Mouse (Mus musculus): ENCODE data around the gene Mapk12. TPM values are rescaled to one million over a fixed set of nuclear protein-coding genes. Genes with fewer than 3 reads are reported as not detected.

The Mapk12 gene
- 1.5 and 4.7 TPM in 2 replicates for total RNA-seq (2014; rRNA removed)
- polyA plus RNA-seq (2015; fragmentation: Nextera tagmentation; extraction: Ambion mirVana) = 2.0 and 3.2 TPM in 2 replicates

GRCm38 (mm10) chr15:89140659-89141252 is at the start of gene Mapk12:
Gene Mapk12 (minus strand): TSS chr15:89140703.
- ATAC-seq (ENCODE audit: low FRiP score) (peak; percentile 36; the same call in 1 of the 2 replicates), DNase-seq (ENCODE audit: low spot score) (no peak)

GRCm38 (mm10) chr15:89184937-89185227 is 44.4 kb upstream of the Mapk12 start:
- H3K27me3 ChIP-seq (ENCODE audit: insufficient read depth, low read length) = no peaks in the 10 kb centered on the region
- peaks cover 45% of the 10 kb centered on the region for H3K36me3 ChIP-seq (ENCODE audit: insufficient read depth, low read length)
- H3K9ac ChIP-seq (replicated peaks; ENCODE audit: low read length, poor library complexity, severe bottlenecking) = no peak overlapping the region
- WGBS = 72% methylated on average over 5 of the region's 5 CpGs
- no peak for ATAC-seq (ENCODE audit: low FRiP score)
- H3K4me1 ChIP-seq (ENCODE audit: insufficient read depth, low read length) = 0 out of 2 replicates have a peak, but pooled peaks cover under 1% of the 10 kb centered on the region
- no peak overlapping the region for H3K4me3 ChIP-seq (ENCODE audit: low read depth, low read length)
- no peak overlapping the region for H3K4me2 ChIP-seq (ENCODE audit: low read depth, low read length, poor library complexity, severe bottlenecking)
- no peaks in the 10 kb centered on the region for H3K9me3 ChIP-seq (ENCODE audit: low read length)
- no peak for TF ChIP-seq CTCF (IDR thresholded peaks at IDR 0.05)
- no peak overlapping the region for H3K27ac ChIP-seq (ENCODE audit: low read depth, low read length)
- DNase-seq (ENCODE audit: low spot score) = no peak

More at GRCm38 (mm10) chr15:89140659-89141252, at the start of gene Mapk12:
- TF ChIP-seq CTCF (IDR thresholded peaks at IDR 0.05) = no peak
- Histone ChIP-seq H3K4me1 (ENCODE audit: insufficient read depth, low read length) (peaks cover 10% of the 10 kb centered on the region; the same call in 1 of the 2 replicates), H3K36me3 (ENCODE audit: insufficient read depth, low read length) (no peaks in the 10 kb centered on the region), H3K9ac (replicated peaks; ENCODE audit: low read length, poor library complexity, severe bottlenecking) (peak within 1 kb of the TSS; percentile 57), H3K4me2 (ENCODE audit: low read depth, low read length, poor library complexity, severe bottlenecking) (peak within 1 kb of the TSS; percentile 99), H3K9me3 (ENCODE audit: low read length) (no peaks in the 10 kb centered on the region), H3K4me3 (ENCODE audit: low read depth, low read length) (peak within 1 kb of the TSS; percentile 49), H3K27me3 (ENCODE audit: insufficient read depth, low read length) (peaks cover 5% of the 10 kb centered on the region; the same call in 1 of the 2 replicates), H3K27ac (ENCODE audit: low read depth, low read length) (no peak within 1 kb of the TSS)
- WGBS = 2% methylated on average over 21 of the region's 21 CpGs

DNA sequence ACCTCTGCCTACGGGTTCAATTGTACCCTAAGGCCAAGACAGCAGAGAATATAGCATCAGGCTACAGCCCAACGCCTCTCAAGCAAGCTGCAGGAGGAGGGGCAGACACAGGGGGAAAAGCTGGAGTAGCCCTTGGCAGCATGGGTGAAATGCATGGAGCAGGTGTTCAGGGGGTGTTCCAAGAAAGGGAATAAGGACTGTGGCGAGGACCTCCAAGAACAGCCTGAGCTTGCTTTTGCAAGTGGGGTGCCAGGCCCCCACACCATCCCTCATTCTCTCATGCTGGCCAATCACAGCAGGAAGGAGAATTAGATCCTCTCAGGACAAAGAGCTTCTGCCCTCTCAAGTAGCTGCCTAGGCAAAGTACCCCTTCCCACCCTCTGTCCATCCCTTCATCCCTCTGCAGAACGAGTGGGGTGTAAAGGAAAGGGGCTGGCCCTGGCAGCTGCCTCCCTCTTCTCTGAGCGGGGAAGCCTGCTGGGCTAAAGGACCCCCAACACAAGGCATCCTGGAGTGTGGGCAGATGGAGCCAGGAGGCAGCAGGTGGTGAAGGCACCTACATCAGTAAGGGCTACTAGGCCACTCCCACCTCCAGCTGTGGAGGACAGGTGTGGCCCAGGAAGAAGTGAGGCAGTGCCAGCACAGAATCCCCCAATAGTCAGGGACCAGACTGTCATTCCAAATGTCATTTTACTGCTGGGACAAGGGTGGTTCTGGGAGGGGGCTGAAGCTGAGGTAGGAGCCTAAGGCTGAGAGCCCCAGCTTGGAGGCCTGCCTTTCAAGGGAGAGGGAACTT is 43.8 kb upstream of the Mapk12 start:
- peaks cover 39% of the 10 kb centered on the region for H3K36me3 ChIP-seq (ENCODE audit: insufficient read depth, low read length)
- H3K27ac ChIP-seq (ENCODE audit: low read depth, low read length) = no peak overlapping the region
- 36% methylated on average over 5 of the region's 5 CpGs for WGBS
- peak; percentile 66 for DNase-seq (ENCODE audit: low spot score)
- TF ChIP-seq CTCF (IDR thresholded peaks at IDR 0.05) = no peak
- no peak for ATAC-seq (ENCODE audit: low FRiP score)
- H3K9me3 ChIP-seq (ENCODE audit: low read length) = no peaks in the 10 kb centered on the region
- no peaks in the 10 kb centered on the region for H3K27me3 ChIP-seq (ENCODE audit: insufficient read depth, low read length)
- H3K9ac ChIP-seq (replicated peaks; ENCODE audit: low read length, poor library complexity, severe bottlenecking) = no peak overlapping the region
- H3K4me2 ChIP-seq (ENCODE audit: low read depth, low read length, poor library complexity, severe bottlenecking) = no peak overlapping the region
- peaks cover 6% of the 10 kb centered on the region; the same call in 1 of the 2 replicates for H3K4me1 ChIP-seq (ENCODE audit: insufficient read depth, low read length)
- H3K4me3 ChIP-seq (ENCODE audit: low read depth, low read length) = no peak overlapping the region

DNA sequence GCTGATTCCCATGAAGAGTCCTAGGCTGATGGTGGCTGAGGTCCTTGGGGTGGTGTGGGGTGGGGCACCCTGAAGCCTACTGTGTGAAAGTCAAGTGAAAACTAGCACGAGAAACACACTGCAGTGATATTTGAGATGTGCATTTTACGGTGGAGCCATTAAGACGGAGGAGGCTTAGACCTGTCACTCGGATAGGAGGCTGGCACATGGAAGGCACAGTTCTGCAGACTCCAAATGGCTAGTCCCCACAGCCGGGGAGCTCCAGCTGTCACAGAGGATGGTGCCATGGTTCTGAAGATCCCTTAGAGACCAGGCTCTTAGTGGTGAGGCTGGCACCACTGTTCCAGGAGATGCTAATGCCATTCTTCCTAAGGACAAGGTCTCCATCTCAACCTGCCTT is 42.3 kb upstream of the Mapk12 start:
- Histone ChIP-seq H3K4me1 (ENCODE audit: insufficient read depth, low read length) (peaks cover 21% of the 10 kb centered on the region), H3K4me2 (ENCODE audit: low read depth, low read length, poor library complexity, severe bottlenecking) (no peak overlapping the region), H3K9ac (replicated peaks; ENCODE audit: low read length, poor library complexity, severe bottlenecking) (no peak overlapping the region), H3K9me3 (ENCODE audit: low read length) (no peaks in the 10 kb centered on the region), H3K36me3 (ENCODE audit: insufficient read depth, low read length) (peaks cover 27% of the 10 kb centered on the region), H3K27ac (ENCODE audit: low read depth, low read length) (no peak overlapping the region), H3K4me3 (ENCODE audit: low read depth, low read length) (no peak overlapping the region), H3K27me3 (ENCODE audit: insufficient read depth, low read length) (no peaks in the 10 kb centered on the region)
- no peak for ATAC-seq (ENCODE audit: low FRiP score)
- DNase-seq (ENCODE audit: low spot score) = no peak
- WGBS = 76% methylated on average over 5 of the region's 5 CpGs
- no peak for TF ChIP-seq CTCF (IDR thresholded peaks at IDR 0.05)

DNA sequence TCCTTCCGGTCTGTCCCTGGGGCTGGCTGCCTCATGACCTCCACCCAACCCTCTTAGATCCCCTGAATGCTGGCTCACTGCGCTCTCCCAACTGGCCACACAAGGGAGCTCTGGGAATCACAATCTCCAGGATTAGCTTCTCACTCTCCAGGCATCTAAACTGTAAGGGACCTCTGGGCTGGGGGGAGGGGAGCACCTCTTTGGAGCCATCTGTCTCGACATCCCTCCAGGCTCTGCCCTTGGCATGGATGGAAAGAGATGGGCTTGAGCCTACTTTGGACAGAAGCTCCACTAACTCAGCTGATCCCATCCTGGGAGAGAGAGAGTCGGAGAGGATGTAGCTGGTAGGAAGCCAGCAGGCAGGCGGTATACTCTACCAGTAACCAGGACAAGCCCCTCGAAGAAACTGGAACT is 41.8 kb upstream of the Mapk12 start:
- 36% methylated on average over 6 of the region's 6 CpGs for WGBS
- DNase-seq (ENCODE audit: low spot score) (peak; percentile 61), ATAC-seq (ENCODE audit: low FRiP score) (no peak)
- Histone ChIP-seq H3K4me2 (ENCODE audit: low read depth, low read length, poor library complexity, severe bottlenecking) (no peak overlapping the region), H3K36me3 (ENCODE audit: insufficient read depth, low read length) (peaks cover 25% of the 10 kb centered on the region), H3K4me3 (ENCODE audit: low read depth, low read length) (no peak overlapping the region), H3K4me1 (ENCODE audit: insufficient read depth, low read length) (peaks cover 26% of the 10 kb centered on the region), H3K9me3 (ENCODE audit: low read length) (no peaks in the 10 kb centered on the region), H3K27me3 (ENCODE audit: insufficient read depth, low read length) (no peaks in the 10 kb centered on the region), H3K27ac (ENCODE audit: low read depth, low read length) (no peak overlapping the region), H3K9ac (replicated peaks; ENCODE audit: low read length, poor library complexity, severe bottlenecking) (no peak overlapping the region)
- TF ChIP-seq CTCF (IDR thresholded peaks at IDR 0.05) = peak; percentile 46
